Mouse (Mus musculus): ENCODE data around the gene Col20a1.

Col20a1 gene

DNA sequence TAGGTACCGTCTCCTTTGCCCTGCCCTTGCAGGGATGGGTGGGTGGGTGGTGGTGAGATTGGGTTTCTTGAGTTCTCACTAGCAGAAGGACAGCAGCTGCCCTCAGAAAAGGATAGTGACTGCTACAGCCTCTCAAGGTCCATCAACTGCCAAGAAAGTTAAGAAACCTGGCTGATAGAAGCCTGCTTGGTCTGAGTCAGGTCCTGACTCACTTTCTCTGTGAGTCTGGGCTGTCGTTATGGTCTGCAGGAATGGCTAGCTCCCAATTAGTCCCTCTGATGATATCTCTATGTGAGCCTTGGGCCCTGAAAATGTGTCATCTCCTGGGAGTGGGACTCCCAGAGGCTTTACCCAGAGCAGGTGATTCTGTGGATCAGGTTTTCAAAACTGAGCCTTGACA is 8.0 kb downstream of the Col20a1 start:
- in situ Hi-C loops (cut with MseI, MboI), result loop anchor here in 1 of 2 experiments (5.0 kb wide), 1 partner anchor 68 kb away; no protein-coding TSS in a partner anchor

DNA sequence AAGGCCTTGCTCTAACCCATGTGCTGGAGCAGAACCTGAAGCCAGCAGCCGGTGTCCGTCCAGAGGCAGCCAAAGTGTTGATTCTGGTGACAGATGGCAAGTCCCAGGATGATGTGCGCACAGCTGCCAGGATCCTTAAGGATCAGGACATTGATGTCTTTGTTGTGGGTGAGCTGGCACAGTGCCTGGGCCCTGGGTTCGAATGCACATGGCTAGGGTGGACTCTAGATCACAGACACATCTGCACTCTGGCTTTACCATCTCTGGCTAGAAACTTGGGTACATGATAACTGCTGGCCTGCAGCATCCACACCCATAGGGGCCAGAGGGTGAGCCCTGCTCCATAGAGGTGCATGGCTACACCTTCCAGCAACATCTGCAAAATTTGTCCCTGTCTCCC is 9.1 kb downstream of the Col20a1 start:
- in situ Hi-C loops (cut with MseI, MboI), result no loop called here

DNA sequence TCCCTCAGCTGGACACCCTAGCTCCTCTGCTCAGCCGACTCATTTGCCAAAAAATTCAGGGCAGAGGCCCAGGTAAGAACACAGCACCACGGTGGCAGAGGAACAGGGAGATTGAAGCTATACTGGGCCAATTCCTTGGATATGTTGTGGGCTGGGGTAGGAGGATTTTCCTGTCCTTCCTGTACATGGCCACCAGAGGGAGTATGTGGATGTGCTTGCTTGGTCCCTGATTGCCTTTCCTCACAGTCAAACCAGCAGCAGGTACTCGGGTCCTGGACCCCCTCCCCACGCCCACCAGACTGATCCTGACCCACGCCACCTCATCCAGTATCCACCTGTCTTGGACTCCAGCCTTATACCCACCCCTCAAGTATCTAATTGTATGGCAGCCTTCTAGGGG is 10.1 kb downstream of the Col20a1 start:
- in situ Hi-C loops (cut with MseI, MboI), result no loop called here

DNA sequence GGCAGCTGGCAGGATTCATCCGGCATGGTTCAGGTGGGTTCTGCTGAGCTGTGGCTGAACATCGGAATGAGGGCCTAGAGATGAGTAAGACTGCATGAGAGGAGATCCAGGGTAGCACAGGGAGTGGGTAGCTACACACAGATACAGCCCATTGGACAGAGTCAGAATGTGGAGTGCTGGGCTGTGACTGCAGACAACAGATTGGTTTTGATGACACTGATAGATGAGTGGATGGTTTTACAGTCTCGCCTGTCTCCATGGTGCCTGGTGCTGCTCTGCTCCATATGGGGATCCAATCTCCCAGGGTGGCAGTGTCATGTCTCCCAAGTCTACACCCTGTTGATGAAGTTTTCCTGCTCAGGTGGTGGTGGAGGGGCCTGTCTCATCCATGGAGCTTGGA is 10.6 kb downstream of the Col20a1 start:
- in situ Hi-C loops (cut with MseI, MboI), result no loop called here

DNA sequence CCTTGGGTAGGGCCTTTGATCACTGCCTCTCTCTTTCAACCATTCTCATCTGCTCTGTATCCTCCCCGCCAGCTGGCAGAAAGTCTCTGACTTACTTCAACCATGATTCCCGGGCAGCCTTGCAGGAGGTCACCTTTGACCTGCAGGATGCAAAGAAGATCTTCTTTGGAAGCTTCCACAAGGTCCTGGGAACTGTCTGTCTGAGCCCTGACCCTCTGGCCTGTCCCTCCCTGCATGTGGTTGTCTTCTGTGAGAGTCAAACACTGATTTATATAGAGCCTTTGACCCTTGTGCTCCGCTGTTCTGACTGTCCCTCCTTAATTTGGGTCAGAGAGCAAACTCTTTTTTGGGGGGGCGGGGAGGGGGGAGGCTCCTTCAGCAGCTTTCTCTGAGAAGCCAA is 20.7 kb downstream of the Col20a1 start:
- in situ Hi-C loops (cut with MseI, MboI), result no loop called here

DNA sequence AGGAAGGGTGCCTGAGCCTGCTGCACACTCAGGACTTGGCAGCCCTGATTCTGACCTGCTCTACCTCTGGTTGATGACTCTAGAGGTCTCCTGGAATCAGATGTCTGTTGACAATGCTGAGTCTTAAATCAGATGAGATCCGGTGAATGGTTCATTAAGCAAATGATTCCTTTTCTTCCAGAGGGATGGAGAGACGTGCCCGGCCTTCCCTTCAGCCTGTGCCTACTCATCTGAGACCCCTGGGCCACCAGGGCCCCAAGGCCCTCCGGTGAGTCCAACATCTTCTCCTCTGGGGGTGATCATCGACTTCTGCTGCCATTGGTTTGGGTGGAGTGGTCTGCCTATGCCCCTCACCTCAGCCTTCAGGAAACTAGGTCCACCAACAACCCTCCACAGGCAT is 22.0 kb downstream of the Col20a1 start:
- in situ Hi-C loops (cut with MseI, MboI), result no loop called here

DNA sequence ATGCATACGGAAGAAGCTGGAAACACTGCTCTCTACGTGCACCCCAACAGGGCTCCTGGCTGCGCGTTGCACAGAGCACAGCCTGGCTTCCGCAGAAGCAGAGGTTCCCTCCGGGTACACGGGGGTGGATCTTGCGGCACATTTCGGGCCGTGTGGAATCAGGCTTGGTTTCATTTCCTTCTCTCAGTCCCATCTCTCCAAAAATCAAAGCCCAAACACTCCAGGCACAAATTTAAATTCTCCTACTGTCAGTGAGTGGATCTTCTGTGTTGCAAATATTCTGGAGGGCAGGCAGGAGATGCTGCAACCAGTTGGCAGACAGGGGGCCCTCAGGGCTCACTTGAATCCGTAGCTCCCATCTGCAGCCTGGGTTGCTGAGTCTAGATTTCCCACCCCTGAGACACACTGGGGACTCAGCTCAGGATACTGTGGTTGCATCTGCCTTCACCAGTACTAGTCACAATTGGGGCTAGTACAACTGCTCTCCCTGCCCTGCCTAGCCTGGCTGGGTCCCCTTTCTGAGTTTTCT is 45.1 kb downstream of the Col20a1 start:
- in situ Hi-C loops (cut with MseI, MboI), result no loop called here

DNA sequence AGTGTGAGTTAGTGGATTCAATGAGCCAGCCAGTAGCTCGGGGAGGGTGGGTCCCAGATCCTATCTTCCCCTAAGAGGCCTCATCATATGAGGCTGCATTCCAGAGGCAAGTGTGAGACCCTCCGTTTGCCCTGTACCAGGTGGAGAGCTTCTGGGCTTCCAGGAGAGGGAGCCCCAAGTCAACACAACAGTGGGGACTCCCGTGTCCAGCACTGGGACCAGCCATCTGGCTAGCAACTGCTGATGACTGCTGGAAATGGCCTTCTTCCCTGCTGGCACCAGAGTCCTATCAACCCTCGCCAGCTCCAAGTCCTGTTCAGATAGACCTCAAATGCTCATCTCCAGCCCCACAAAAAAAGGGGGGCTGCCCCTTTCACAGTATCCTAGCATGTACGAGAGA is 46.1 kb downstream of the Col20a1 start:
- in situ Hi-C loops (cut with MseI, MboI), result no loop called here

DNA sequence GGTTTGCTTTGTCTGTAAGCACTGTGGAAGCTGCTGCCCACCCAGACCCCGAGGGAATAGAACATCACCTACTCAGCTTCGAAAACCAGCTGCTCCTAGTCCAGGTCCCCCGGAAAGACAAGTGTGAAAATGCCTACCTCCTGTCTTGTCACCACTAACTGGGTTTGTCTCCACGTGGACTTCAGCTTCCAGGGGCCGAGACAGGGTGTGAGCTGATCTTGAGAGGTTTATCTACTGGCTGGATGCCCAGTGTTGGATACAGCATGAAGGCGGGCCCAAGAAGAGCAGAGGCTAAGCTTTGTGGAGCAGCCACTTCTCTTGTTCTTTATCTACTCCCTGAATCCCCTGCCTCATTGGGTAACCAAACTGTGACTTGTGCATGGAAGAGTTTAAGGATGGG is 47.0 kb downstream of the Col20a1 start:
- in situ Hi-C loops (cut with MseI, MboI), result no loop called here

DNA sequence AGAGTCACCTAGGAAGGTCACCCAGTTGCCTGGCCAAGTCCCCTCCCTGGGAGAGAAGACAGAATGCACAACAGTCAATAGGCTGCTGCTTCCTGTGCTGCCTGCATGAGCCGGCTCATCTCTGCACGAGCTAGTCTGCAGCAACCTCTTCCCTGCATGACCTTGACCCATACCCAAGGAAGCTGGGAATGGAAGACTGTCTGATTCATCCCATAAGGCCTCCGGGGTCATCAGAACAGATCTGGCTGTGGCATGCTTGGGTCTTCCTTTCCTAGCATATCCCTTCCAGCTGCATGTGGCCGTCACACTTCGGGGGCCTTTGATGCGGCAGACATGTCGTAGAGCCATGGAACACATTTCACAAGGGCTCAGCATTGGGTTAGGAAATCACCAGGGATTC is 48.9 kb downstream of the Col20a1 start:
- in situ Hi-C loops (cut with MseI, MboI), result no loop called here

DNA sequence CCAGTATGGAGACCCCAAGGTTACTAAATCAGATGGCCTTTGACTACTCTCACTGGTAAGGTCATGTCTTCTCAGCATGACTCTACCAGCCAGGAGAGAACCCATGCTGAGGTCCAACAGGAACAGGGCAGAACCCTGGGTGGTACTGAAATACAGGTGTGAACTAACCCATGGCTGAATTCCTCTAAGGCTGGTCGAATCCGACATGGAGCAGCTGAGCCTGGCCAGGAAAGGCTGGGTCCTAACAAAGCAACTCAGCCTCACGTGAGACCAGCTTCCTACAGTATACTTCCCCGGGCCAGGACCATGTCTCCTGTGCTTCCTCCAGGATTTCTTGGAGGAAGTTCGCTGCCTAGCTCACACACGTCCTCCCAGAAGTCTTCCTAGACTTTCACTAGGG is 50.2 kb downstream of the Col20a1 start:
- in situ Hi-C loops (cut with MseI, MboI), result no loop called here

DNA sequence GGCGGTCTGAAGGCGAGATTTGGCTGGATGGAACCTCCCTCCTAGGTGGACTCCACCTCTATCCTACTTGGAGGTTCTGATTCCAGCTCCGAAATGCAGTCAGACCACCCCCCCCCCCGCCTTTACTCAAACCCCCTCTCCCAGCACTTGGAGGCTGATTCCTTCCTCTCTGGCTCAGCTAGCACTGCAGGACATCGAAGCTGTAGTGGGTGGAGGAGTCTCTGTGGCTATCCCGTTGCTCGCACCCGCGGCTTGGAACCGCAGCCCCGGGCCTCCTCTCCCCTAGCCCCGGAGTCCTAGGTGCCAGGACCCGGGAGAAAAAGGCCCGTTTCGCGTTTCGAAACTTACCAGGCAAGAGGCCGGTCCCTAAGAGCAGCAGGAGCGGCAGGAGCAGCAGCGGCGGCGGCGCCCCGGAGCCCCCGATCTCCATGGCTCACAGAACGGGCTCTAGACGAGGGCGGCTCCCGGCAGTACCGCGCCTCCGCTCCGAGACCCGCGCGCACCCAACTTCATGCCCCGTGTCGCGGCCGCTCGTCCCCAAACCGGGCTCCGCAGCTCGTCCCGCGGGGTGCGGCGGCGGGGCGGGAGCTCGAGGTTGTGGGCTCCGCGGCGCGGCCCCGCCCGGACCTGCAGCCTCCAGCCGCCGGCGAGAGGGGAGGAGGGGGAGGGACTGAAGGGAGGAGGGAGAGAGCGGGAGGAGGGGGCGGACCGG is 52.5 kb downstream of the Col20a1 start:
- in situ Hi-C loops (cut with MseI, MboI), result no loop called here

DNA sequence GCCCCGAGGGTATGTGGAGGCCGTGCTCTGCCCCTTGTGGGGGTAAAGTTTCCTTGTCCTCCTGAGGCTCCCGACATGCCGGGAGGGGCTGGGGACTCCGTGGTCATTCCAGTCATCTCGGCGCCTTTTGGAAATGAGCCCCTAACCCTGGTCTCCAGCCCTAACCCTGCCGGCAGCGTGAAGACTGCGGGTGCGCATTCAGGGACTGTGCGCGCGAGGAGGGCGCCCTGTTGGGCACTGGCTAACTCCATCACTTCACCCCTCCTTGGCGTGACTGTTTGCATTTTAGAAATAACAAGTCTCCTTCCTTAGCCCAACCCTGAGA is 53.0 kb downstream of the Col20a1 start:
- in situ Hi-C loops (cut with MseI, MboI), result no loop called here

DNA sequence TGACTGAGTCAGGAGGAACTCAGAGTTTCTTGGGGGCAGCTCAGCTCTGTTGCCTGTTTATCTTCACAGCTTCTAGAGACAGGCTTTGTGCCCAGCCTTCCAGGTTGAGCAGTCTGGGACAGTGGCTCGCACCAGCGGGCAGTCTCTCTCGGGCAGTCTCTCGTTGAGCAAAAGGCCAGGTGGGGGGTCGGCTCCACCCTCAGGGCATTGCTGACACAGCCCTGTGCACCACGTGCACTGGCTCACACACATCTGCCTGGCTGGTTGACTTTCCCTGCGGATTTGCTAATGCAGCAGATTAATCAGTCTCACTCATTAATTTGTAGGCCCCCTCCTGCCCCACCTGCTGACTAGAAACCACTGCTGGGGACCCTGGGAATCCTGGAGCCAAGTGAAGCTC is 55.6 kb downstream of the Col20a1 start:
- in situ Hi-C loops (cut with MseI, MboI), result no loop called here

DNA sequence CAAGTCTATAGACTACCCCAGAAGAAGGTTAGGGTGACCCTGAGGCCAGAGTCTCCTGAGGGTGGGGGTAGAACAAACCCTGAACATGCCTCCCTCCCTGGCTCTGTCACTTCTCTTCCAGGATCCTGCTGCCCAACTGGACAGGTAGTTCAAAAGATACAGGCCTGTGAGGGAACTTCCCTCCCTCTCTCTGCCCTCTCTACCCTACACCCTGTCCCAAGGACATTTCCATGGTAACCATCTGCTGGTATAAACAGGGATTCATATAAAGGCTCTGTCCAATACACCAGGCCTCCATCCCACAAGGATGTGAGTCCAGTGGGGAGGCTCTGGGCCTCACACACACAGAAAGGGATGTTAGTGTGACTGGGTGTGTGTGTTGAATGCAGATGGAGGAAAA is 56.0 kb downstream of the Col20a1 start:
- in situ Hi-C loops (cut with MseI, MboI), result no loop called here

DNA sequence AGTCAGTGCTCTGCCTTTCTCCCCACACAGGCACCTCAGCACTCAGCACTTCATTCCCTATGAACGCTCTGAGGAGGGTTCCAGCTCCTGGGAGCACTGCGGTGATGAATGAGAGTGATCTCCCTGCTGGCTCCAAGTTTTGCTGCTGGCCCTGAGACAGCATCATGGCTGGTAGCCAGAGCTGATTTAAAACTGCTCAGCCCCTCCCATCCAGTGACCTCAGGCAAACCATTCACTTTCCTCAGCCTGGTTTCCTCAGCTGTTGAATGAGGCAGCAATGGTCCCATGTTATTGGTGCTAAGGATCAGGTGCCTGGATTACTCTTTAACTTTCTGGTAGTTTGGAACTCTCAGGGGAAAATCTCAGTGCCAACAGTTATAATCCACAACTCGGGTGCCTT is 57.1 kb downstream of the Col20a1 start, which contains the start of gene Chrna4:
TSS of gene Chrna4 (minus strand) at position 110 of the 400 bp plus-strand sequence.
- in situ Hi-C loops (cut with MseI, MboI), result no loop called here

DNA sequence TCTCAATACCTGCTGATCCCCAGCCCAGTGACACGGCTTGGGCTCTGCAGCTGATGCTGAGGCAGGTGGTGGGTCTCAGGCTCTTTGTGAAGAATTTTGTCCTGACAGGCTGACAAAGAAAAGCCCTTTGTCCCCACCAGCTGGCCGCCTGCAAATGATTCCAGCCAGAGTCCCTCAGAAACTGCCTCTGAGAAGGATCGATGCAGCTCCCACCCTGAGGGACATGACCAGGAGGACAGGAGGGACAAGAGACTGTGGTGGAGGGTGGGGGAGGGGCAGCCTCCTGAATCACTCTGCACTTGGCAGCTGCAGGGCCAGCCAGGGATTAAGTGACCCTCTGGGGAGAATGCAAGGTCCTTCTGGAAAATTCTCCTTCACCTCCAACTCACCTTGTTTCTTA is 57.7 kb downstream of the Col20a1 start:
- in situ Hi-C loops (cut with MseI, MboI), result no loop called here

DNA sequence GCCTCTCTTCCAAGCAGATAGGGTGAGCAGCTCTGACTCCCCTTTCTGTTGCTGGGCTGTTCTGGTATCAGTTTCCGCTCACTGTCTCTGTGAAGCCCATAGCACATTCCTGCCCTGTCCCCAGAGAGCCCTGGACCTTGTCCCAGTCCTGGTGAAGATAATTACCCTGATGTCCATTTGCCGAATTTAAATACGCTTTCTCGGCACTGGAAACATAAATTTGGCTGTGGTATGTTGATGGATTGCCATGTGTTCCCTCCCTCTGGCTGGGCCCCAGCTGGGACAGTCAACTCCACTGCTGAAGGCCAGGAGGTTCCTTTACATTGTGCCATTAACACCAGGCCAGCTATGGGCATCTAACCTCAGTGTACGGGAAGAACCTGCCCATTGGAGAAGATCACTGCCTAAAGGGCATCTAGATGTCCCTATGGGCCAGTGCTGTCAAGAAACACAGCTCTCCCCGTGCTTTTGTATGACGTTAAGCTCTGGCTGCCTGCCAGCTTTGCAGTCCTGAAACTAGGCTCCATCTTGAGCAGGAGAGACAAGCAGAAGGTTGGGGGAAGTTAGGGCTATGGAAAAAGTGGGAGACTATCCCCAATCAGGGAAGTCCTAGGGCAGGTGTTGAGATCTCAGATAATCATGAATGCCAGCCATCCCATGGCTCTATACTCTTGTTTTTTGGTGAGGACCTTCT is 62.1 kb downstream of the Col20a1 start:
- in situ Hi-C loops (cut with MseI, MboI), result no loop called here

DNA sequence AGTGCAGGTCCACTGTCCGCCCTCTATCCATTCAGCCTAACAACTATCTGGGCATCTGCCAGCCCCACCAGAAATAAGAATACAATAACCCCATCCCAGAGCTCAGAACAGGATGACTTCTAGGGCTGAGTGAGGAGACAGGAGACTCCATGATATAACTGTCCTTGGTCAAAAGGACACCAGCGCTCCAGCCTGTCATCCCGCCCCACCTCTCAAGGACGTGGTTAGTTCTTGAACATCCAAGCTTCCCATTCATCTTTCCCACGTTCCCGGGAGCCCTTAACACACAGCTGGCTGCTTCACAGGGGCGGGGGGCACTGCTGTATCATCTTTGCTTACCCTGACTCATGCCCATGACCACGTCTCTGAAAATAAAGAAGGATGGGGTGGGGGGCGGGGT is 62.7 kb downstream of the Col20a1 start:
- in situ Hi-C loops (cut with MseI, MboI), result no loop called here

DNA sequence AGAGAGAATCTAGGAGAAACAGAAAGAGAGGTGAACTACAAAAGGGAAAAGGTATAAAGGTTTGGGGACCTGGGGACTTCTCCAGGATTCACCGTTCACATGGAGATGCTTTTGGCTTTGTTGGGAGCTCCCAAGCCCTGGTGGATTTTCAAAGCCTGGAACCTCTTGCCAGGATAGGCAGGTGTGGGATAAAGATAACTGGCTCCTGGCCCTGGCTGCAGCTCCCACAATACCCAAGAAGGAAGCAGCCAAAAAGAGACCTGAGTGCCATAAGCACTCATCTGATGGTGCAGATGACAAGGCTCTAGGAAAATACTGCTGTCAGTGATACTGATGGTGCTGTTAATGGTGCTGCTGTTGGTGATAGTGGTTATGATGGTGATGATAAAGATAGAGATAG is 65.8 kb downstream of the Col20a1 start:
- in situ Hi-C loops (cut with MseI, MboI), result no loop called here

DNA sequence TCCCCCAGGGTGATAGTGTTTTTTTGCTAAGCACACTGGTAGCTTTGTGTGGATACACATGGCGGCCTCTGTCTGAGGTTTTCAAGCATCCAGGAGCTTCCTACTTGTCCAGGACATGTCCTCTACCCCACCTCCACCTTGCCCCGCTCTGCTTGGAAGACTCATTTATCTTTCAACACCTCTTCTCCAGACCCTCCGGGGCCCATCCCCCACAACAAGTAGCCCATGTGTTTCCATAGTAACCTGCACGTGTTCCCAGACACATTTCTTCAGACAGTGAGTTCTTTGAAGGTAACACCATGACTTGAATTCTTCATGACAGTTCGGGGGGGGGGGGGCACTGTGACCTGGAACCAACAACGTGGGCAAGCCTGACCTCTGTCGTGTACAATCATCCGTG is 71.0 kb downstream of the Col20a1 start:
- in situ Hi-C loops (cut with MseI, MboI), result no loop called here

DNA sequence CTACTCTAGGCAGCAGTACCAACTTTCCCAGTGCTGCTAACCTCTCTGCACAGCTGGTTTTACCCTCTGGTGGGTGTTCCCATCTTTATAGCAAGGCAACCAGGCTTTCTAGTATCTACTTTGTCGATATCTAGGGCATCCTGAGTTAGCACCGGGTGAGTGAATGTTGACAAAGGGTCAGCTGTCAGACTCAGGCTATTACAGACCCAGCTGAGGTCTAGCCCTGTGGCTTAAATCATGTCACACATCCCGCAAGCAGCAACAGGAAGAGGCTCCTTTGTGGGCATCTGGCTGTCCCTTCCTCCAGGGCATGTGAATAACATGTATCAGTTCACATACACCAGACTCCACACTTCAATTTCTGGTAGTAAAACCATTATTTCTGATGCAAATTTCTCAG is 71.9 kb downstream of the Col20a1 start:
- in situ Hi-C loops (cut with MseI, MboI), result no loop called here

DNA sequence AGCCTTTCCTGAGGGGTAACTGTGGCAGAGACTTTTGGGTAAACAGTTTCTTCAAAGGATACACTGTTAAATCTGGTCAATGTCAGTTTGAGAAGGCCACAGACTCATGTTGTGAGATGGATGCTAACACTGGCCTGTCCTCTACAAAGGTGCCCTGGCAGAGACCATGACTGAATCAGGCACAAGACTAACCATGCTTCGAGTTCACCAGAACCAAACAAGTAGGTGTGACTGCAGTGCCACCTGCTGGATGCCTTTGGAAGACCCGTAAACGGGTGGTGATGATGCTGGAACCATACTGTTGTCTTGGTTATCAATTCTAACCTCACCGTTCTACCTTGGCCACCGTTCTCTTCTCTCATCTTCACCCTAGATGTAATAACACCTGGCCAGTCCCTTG is 73.8 kb downstream of the Col20a1 start:
- in situ Hi-C loops (cut with MseI, MboI), result loop anchor here (5.0 kb wide), 2 partner anchors 58 to 68 kb away; no protein-coding TSS in a partner anchor
